Mouse (Mus musculus) heart, adult 2 months (tissue): ENCODE data around the gene C1ra.

ENCODE experiments used
- CTCF ChIP-seq: fragments of 200-600 bp; IDR thresholded peaks from 2 replicates; pipeline ENCODE4 v1.8.1; 2022; ENCODE audit warnings: antibody characterized with exemption, mild to moderate bottlenecking, moderate library complexity
- EP300 ChIP-seq: fragments of 200-500 bp; IDR thresholded peaks from 2 replicates; pipeline ENCODE4 v1.6.1; 2011; ENCODE audit warnings: low read depth, low read length, control low read depth; ENCODE audit not compliant: insufficient read depth

- no peak for TF ChIP-seq CTCF
- 0 out of 2 replicates have a peak, but pooled peaks have one; percentile 8 for TF ChIP-seq EP300
These were observed 7.2 kb upstream of the C1ra start for GRCm38 (mm10) chr6:124505028-124505427.
